Mouse (Mus musculus): ENCODE measurements around the gene Steap1.

Steap1 gene

DNA sequence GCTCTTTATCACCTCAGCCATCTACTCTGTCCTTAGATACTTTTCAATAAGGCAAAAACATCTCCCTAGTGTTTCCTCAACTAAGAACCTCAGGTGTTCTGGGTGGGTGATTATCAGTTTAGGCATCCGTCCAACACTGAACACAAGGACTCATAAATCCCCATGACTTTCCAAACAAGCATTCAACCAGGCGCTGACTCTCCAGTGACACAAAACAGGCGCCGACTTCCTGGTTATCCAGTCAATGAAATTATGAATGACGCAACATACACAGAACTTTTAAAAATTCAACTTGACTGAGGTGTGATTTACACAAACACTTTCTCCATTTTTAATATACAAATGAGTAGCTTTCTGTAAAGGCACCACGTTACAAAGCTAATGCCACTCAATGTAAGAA is 60.9 kb downstream of the Steap1 start:
- no peak for DNase-seq (ENCODE audit: low read depth, low spot score)

- DNase-seq (ENCODE audit: low read depth, low spot score): no peak
Observed at GRCm38 (mm10) chr5:5686973-5687372, 62.2 kb downstream of the Steap1 start.
